Mouse (Mus musculus): ENCODE measurements around the gene 1700122O11Rik.

DNA sequence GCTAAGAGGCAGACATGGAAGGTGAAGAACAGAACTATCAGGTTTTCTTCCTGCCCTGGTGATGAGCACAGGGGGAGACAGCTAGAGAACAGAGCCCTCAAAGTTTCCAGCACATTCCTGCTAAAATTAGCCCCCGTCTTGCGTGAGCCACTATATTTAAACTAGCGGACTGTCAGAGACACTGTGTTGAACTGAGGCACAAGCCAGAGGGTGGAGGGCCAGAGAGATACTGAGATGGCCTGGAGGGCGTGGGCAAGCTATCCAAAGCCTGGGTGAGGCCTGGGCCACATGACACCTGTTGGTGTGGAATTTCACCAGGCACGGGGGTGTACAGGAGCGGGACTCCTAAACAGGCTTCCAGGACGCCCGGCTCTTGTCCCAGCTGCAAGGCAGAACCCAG, 14.0 kb downstream of the 1700122O11Rik start:
- TF ChIP-seq CTCF (IDR thresholded peaks at IDR 0.05) (no peak), EP300 (IDR thresholded peaks at IDR 0.05) (no peak)

All from lung, postnatal 0 days (tissue).